Mouse (Mus musculus) heart, adult 9 months (tissue): ENCODE measurements at regions not wholly inside any gene's neighbourhood (a gene's known extent, or its start where the extent isn't known, plus 50 kb on each side); places are given as distances from the start of the nearest gene placed in this dataset.
"Not testable (repeated sequence)": the region's sequence is repeated elsewhere in the genome, so short reads cannot be mapped to it uniquely, and the experiment has no call there.

Experiments
- DNase-seq, 2 experiments: peaks; one replicate each; pipeline ENCODE4 v3.0.0; 2022; ENCODE audit warnings: low spot score in 2 of 2

GRCm38 (mm10) chr5:40177982-40178748, 422.9 kb upstream of the Hs3st1 start:
- no peak for DNase-seq

GRCm38 (mm10) chr5:40136740-40137285, 381.5 kb upstream of the Hs3st1 start:
- DNase-seq = no peak

- DNase-seq = no peak
These were observed 369.1 kb upstream of the Hs3st1 start for GRCm38 (mm10) chr5:40124337-40124736.

GRCm38 (mm10) chr5:40116849-40117248, 361.6 kb upstream of the Hs3st1 start:
- DNase-seq = no peak

- not testable (repeated sequence) for DNase-seq
These were observed 334.3 kb upstream of the Hs3st1 start for GRCm38 (mm10) chr5:40089576-40089975.

GRCm38 (mm10) chr5:40045288-40045687, 290.0 kb upstream of the Hs3st1 start:
- DNase-seq = peak in 1 of 2 experiments; percentile 8

- DNase-seq = no peak
These were observed 279.2 kb upstream of the Hs3st1 start for GRCm38 (mm10) chr5:40034452-40034851.

GRCm38 (mm10) chr5:40033686-40034085, 278.4 kb upstream of the Hs3st1 start:
- no peak for DNase-seq

- no peak for DNase-seq
These were observed 275.0 kb upstream of the Hs3st1 start for GRCm38 (mm10) chr5:40030261-40030660.

GRCm38 (mm10) chr5:40015946-40016345, 260.7 kb upstream of the Hs3st1 start:
- DNase-seq = no peak

GRCm38 (mm10) chr5:39988039-39988438, 232.8 kb upstream of the Hs3st1 start:
- no peak for DNase-seq

GRCm38 (mm10) chr5:39964371-39964770, 209.1 kb upstream of the Hs3st1 start:
- DNase-seq = no peak

GRCm38 (mm10) chr5:39960981-39961380, 205.7 kb upstream of the Hs3st1 start:
- no peak for DNase-seq

GRCm38 (mm10) chr5:39935564-39935963, 180.3 kb upstream of the Hs3st1 start:
- no peak for DNase-seq

GRCm38 (mm10) chr5:39931890-39932289, 176.6 kb upstream of the Hs3st1 start:
- no peak for DNase-seq

GRCm38 (mm10) chr5:39909369-39909768, 154.1 kb upstream of the Hs3st1 start:
- DNase-seq = no peak

GRCm38 (mm10) chr5:39871723-39872085, 116.4 kb upstream of the Hs3st1 start:
- no peak for DNase-seq

- no peak for DNase-seq
These were observed 115.8 kb upstream of the Hs3st1 start for GRCm38 (mm10) chr5:39870835-39871722.

- DNase-seq = no peak
These were observed 101.9 kb upstream of the Hs3st1 start for GRCm38 (mm10) chr5:39857192-39857591.

- no peak for DNase-seq
These were observed 101.4 kb upstream of the Hs3st1 start for GRCm38 (mm10) chr5:39856616-39857156.

GRCm38 (mm10) chr5:39855685-39856615, 100.7 kb upstream of the Hs3st1 start:
- no peak for DNase-seq
